Mouse (Mus musculus): ENCODE measurements around the gene Stard5.

Stard5 gene

DNA sequence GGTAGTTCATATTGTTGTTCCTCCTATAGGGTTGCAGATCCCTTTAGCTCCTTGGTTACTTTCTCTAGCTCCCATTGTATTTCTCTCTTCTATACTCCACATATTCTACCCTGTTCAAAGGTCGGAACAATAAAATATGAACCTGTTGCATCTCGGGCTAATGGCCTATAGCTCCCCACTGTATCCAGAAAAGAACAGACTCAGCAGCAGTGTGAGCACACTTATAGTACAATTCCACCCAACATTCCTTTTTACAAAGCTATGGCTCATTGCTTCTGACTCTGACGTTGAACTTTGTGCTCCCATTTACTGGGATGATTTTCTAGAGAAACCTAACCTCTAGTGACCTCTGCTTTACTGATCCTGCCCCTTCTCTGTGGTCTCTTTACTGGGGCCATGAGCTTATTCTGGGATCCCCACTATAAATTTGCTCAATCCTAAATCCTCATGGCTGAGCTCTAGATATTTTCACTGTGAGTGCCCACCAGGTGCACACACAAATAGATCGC is 34.4 kb downstream of the Stard5 start:
- no peak for DNase-seq (ENCODE audit: low read depth, low spot score)

DNA sequence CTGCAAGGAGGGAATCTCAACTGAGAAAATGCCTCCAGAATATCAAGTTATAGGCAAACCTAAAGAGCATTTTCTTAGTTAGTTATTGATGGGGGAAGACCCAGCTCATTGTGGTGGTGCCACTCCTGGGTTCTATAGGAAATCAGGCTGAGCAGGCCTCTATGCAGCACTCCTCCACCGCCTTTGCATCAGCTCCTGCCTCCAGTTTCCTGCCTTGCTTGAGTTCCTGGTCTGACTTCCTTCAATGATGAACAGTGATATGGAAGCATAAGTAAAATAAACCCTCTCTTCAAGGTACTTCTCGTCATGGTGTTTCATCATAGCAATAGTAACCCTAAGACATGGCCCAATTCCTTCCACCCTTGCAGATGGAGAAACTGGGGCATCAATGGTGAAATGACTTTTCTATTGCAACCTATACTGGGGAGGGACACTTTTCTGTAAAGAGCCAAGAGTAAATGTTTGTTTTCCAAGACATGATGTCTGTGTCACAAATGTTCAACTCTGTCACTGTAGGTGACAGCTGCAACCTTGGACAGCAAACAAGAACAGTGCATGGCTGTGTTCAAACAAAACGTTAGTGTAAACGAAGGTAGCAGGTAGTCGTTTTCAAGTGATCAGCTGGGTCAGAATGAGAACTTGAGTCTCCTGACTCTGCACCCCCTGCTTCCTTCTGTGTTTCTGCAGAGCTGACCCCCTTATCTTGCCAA is 36.3 kb downstream of the Stard5 start:
- DNase-seq (ENCODE audit: low read depth, low spot score): no peak

DNA sequence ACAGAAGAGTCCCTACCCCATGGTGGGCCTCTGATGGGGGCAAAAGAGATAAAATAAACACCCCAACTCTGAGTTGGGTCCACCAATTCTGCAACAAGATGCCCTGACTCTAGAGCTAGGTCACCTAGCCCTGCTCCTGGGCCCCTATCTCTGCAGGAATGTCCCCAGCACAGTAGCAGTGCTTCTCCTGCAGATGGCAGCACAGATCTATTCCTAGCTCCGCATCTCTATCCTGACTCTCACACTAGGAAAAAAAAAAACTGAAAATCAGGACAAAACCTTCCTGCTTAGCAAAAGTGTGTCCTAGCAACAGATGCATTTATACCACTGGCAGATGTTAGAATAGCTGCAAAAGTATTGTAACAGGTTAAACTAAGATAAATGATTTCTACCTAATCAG is 37.0 kb downstream of the Stard5 start:
- DNase-seq (ENCODE audit: low read depth, low spot score): peak; percentile 16

DNA sequence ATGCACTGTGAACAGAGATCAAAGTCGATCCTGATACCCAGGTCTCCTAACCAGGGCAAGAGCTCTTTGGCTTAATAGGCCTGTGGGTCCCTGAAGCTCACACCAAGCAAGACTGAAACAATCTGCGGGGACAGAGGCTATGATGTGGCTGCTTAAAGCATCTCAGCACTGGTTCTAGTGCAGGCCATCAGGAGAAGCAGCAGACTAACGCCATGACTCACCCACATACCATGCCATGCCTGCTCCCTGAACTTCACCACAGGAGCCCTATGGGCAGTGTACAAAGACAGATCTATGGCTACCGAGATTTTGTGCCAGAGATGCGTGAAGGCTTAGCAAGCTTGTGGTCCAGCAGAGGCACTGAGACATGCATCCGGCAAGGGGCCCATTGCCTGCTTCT is 39.8 kb downstream of the Stard5 start:
- DNase-seq (ENCODE audit: low read depth, low spot score): no peak

DNA sequence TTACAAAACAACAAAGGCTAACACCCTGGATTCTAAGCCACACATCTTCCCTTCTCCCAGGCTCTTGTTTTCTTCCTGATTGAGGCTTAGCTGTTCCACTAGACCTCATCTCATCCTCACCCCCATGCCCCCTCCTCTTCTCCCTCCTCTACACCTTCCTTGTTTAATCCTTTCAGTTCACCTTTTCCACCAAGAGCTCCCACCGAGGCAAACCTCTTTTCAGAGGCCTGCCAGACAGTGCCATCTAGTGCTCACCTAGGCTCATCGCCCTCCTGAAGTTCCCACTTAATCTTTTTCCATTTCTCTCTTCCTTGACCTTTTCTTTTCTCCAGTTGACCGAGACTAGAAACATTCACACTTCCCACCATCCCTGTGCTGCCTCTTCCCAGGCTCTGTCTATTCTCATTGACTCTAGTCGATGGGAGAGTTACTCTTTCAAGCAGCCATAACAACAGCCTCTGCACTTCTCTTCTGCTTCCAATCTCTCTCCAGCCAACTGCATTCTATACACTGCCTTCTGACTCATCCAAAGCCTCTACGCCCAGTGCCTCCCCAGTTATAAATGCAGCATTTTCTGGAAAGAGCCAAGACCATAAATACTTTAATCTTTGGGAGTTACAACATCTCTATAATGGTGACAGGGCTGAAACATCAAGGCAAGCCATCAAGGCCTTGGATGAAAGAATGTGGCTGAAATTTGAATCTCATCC is 43.9 kb downstream of the Stard5 start:
- DNase-seq (ENCODE audit: low read depth, low spot score): peak; percentile 13

DNA sequence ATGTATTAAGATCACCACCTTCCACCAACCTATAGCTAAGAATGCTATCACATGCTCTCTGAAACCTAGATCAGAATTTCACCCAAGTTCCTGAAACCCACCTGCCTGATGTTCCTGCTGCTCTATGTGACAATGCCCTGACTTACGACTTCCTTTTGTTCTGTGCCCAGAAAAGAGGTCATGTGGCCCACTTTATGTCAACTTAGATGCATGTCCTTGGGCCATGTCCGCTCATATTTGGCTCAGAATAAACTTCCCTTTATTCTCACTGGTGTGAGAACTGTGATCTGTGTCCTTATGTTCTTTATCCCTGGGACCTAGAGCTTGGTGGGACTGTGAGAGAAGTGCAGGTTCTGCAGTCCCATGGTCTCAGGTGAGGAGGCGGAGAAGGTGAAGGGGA is 45.5 kb downstream of the Stard5 start:
- DNase-seq (ENCODE audit: low read depth, low spot score): no peak

DNA sequence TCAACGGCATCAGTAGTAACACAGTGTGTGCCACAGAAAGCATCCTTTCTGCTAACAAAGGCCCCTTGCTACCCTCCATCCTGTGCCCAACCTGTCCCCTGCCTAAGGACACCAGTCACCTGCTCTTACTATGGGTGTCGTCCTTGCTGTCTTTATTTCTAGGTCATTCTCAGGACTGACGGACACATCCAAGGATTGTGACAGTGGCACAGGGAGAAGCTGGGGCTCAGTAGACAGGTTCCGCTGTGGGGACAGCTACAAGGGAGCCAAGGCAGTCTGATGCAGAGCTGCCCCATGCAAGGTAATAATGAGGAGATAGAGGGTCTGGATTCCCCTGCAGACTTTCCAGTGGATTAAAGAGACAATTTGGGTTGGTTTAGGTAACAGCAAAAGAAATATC is 46.7 kb downstream of the Stard5 start:
- no peak for DNase-seq (ENCODE audit: low read depth, low spot score)

DNA sequence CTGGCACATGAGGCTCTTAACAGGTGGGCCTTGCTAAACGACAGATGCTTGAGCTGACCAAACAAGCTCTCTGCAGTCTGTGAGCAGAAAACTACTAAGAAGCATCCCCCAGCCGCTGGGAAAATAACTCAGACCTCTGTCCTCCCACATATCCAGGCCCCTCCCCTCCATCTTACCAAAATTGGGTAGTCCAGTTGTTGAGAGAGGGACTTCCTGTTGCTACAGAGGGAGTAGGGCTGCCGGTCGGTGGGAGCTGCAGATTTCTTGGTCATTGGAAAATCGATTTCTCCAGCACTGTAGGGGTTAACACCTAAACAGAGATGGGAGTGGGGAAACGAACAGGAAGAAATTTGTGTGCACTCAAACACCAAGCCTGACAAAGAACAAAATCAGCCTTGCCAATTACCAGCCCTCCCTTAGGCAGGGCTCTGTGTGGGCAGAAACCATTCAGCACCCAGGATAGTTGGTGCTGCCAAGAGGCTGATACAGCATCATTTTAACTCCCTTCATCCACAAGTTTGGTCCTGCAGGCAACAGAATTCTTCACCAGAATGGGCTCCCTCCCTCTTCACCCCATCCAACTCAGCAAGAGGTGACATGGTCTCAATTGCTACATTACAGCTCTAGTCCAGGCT is 51.0 kb downstream of the Stard5 start:
- DNase-seq (ENCODE audit: low read depth, low spot score): no peak

DNA sequence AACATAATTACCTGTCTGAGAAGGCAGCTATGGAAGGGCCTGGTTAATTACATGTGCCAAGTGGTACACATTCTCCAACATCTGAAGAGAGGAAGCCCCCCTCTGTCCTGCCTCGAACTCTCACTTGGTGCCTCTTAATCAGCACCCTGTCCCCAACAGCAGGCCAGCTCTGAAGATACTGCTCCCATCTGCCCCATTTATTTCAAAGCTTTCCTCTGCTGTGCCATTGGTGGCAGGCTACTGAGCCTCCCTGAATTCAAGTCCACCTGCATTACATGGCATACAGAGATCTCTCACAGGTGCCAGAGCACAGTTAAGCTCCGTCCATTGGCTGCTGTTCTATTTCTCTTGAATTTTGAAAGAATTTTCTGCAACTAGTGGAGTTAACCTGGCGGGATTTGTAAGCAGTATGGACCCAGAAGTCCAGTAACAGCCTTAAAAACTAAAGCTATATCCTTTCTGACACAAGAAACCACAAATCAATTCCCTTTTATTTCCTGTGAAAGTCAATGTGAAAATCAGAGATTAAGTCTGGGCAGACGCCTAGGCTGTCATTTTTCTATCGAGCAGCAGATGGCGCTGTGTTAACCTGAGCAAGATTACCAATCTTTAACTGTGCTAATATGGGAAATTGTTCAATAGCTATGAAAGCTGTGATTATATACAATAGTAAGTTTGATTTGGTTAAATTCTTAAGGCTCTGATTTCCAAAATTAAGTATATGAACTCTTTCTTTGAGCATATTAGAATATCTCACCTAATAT is 63.9 kb downstream of the Stard5 start:
- peak; percentile 8 for DNase-seq (ENCODE audit: low read depth, low spot score)

DNA sequence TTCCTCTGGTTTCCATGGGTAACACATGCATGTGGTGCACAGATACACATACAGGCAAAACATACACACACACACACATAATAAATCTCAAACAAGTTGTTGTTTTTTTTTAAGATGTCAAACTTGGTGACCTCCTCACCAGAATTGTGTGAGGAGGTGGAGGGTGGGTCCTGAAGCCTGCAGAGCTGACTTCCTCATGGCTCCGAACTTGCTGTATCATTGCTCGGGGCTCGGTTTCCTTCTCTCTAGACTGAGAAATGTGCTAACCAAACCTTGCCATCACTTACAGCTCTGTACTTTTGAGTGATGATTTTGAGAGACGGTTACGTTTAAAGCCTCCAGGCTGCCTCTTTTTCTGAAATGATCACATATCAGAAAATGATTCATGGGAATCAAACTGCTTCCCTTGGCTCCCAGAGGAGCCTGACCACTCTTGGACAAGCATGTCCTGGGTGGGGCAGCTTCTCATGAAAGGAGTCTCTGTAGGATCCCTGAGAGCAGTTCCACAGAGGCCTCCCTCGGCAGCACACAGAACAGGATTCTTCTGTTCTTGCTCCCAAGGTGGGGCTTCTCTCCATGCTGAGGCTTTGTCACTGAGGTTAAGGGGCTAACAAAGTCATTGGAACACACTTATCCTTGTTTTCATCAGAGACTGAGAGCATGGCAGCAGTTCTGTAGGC is 67.4 kb downstream of the Stard5 start:
- no peak for DNase-seq (ENCODE audit: low read depth, low spot score)

Measured in retina, postnatal 7 days (tissue).